Mouse (Mus musculus): ENCODE results near the gene Prm3. TPM values are rescaled to one million over a fixed set of nuclear protein-coding genes. Genes with fewer than 3 reads are reported as not detected.
A peak's percentile ranks its signal among the peaks of the same experiment; 100 is the strongest.

Gene Prm3
- polyA plus RNA-seq, 1 experiment, result not detected

- no peak for TF ChIP-seq CTCF (IDR thresholded peaks at IDR 0.05; ENCODE audit: borderline replicate concordance, extremely low read depth, insufficient read depth, insufficient read length)
- no peak for TF ChIP-seq POLR2A (IDR thresholded peaks at IDR 0.05; ENCODE audit: borderline replicate concordance, extremely low read depth, insufficient read depth, insufficient read length, poor library complexity, severe bottlenecking)
- DNase-seq (ENCODE audit: low read depth), result no peak
Observed at GRCm38 (mm10) chr16:10782377-10783151, 8.2 kb downstream of the Prm3 start.

- no peak for TF ChIP-seq CTCF (IDR thresholded peaks at IDR 0.05; ENCODE audit: borderline replicate concordance, extremely low read depth, insufficient read depth, insufficient read length)
- TF ChIP-seq POLR2A (IDR thresholded peaks at IDR 0.05; ENCODE audit: borderline replicate concordance, extremely low read depth, insufficient read depth, insufficient read length, poor library complexity, severe bottlenecking), result no peak
- DNase-seq (ENCODE audit: low read depth), result peak; percentile 26
Observed at GRCm38 (mm10) chr16:10781862-10782371, 8.8 kb downstream of the Prm3 start.

- DNase-seq (ENCODE audit: low read depth), result no peak
- TF ChIP-seq CTCF (IDR thresholded peaks at IDR 0.05; ENCODE audit: borderline replicate concordance, extremely low read depth, insufficient read depth, insufficient read length), result no peak
- TF ChIP-seq POLR2A (IDR thresholded peaks at IDR 0.05; ENCODE audit: borderline replicate concordance, extremely low read depth, insufficient read depth, insufficient read length, poor library complexity, severe bottlenecking), result no peak
Observed at GRCm38 (mm10) chr16:10780631-10781120, 10.0 kb downstream of the Prm3 start.

- DNase-seq (ENCODE audit: low read depth), result no peak
- no peak for TF ChIP-seq CTCF (IDR thresholded peaks at IDR 0.05; ENCODE audit: borderline replicate concordance, extremely low read depth, insufficient read depth, insufficient read length)
- TF ChIP-seq POLR2A (IDR thresholded peaks at IDR 0.05; ENCODE audit: borderline replicate concordance, extremely low read depth, insufficient read depth, insufficient read length, poor library complexity, severe bottlenecking), result no peak
Observed at GRCm38 (mm10) chr16:10777579-10778160, 13.0 kb downstream of the Prm3 start.

- TF ChIP-seq POLR2A (IDR thresholded peaks at IDR 0.05; ENCODE audit: borderline replicate concordance, extremely low read depth, insufficient read depth, insufficient read length, poor library complexity, severe bottlenecking), result no peak
- no peak for TF ChIP-seq CTCF (IDR thresholded peaks at IDR 0.05; ENCODE audit: borderline replicate concordance, extremely low read depth, insufficient read depth, insufficient read length)
- DNase-seq (ENCODE audit: low read depth), result no peak
Observed at GRCm38 (mm10) chr16:10776322-10776721, 14.4 kb downstream of the Prm3 start.

DNA sequence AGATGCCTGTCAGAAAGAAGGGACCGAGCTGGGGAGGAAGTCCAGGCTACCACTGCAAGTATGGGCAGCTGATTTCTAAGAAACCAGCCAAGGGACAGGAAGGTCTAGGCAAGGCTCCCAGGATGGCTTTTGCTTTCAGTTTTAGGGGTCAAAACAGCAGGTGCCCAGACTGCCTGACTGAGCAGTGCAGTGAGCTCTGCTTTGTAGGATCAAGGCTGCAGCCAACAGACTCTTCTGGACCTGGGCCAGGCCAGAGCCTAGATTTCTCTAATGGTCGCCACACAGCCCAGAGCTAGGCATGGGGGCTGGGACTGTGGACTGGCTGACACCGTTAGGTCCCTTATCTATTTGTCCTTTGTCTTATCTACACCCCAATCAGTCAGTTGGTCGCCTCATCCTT is 16.0 kb downstream of the Prm3 start:
- TF ChIP-seq CTCF (IDR thresholded peaks at IDR 0.05; ENCODE audit: borderline replicate concordance, extremely low read depth, insufficient read depth, insufficient read length), result no peak
- no peak for TF ChIP-seq POLR2A (IDR thresholded peaks at IDR 0.05; ENCODE audit: borderline replicate concordance, extremely low read depth, insufficient read depth, insufficient read length, poor library complexity, severe bottlenecking)
- DNase-seq (ENCODE audit: low read depth), result no peak

DNA sequence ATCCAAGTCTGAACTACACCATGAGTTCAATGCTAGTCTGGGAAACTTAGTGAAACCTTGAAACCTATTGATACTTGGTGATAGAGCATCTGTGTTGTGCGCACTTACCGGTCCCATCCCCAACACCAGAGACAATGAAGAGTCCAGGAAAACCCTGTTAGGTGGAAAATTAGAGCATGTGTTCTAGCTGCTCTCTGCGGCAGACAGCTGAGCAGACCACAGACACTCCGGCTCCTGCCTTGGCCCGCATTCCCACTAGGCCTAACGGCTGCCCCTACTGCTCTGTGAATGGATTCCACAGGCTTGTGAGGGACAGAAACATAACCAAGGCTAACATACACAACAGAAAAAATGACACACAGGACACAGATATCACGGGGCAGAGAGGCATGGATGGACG is 17.2 kb downstream of the Prm3 start:
- no peak for DNase-seq (ENCODE audit: low read depth)
- no peak for TF ChIP-seq POLR2A (IDR thresholded peaks at IDR 0.05; ENCODE audit: borderline replicate concordance, extremely low read depth, insufficient read depth, insufficient read length, poor library complexity, severe bottlenecking)
- TF ChIP-seq CTCF (IDR thresholded peaks at IDR 0.05; ENCODE audit: borderline replicate concordance, extremely low read depth, insufficient read depth, insufficient read length), result no peak

DNA sequence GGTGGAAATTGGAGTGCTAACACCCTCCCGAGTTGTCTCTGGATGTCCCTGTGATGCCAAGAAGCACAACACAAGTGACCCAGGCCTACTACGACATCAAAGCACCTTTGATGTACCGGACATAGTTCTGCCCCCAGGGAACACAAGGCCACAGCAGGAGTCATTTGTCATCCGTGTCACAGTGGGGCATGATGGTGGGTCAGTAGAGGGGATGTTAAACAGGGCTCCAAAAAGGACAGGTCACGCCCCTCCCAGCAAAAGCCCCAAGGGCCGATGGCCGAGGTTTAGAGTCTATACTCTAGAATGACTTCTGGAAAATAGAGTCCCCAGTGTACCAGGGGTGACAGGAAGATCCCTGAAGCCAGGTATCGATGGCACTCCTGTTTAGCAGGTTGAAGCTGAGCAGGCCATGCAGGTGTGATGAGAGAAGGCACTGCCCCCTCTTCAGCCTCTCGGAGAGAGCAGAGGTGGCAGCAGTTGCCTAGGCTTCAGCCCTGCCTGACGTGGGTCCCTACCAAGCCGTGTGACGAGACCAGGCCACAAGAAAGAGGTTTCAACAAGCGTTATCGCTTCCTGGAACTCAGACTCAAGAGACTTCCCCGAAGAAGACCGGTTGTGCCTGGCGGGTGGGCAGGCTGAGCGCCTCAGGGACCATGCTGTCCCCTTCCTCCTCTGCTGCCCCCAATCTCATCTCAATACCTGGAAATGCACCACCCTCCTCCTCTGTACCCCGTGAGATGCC is 18.8 kb downstream of the Prm3 start:
- DNase-seq (ENCODE audit: low read depth), result no peak
- TF ChIP-seq CTCF (IDR thresholded peaks at IDR 0.05; ENCODE audit: borderline replicate concordance, extremely low read depth, insufficient read depth, insufficient read length) (no peak), POLR2A (IDR thresholded peaks at IDR 0.05; ENCODE audit: borderline replicate concordance, extremely low read depth, insufficient read depth, insufficient read length, poor library complexity, severe bottlenecking) (no peak)

DNA sequence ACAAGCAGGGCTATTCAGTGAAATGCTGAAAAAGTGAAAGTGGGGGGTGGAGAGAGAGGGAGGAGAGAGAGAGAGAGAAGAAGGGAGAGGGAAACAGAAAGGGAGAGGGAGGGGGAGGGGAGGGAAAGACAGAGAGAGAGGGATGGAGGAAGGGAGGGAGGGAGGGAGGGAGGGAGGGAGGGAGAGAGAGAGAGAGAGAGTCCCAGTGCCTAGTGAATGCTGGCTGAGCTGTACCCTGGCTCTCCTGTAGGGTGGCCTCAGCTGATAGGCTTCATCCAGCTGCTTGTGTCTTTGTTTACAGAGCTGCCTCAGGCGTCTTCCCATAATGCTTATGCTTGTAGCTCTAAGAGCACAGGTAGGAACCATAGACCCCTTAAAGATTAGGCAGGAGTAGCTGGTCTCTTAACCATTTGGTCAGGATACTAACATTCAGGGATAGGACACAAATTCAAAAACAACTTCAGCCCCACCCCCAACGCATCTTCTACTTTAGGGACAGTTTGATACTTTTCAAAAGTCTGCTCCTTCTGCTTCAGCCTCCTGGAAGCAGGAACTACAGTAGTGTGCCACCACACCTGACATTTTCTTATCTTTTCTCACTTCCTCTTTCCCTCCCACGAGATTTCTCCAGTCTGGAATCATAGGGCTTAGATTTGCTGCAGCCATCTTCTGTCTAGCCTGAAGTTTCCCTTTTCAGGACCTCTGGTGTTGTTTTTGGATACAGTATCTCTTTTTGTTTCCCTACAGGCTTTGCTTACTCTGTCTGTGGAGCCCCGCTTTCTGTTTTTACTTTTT is 20.0 kb downstream of the Prm3 start:
- TF ChIP-seq POLR2A (IDR thresholded peaks at IDR 0.05; ENCODE audit: borderline replicate concordance, extremely low read depth, insufficient read depth, insufficient read length, poor library complexity, severe bottlenecking) (no peak), CTCF (IDR thresholded peaks at IDR 0.05; ENCODE audit: borderline replicate concordance, extremely low read depth, insufficient read depth, insufficient read length) (peak; percentile 9; the same call in 1 of the 2 replicates)
- no peak for DNase-seq (ENCODE audit: low read depth)

DNA sequence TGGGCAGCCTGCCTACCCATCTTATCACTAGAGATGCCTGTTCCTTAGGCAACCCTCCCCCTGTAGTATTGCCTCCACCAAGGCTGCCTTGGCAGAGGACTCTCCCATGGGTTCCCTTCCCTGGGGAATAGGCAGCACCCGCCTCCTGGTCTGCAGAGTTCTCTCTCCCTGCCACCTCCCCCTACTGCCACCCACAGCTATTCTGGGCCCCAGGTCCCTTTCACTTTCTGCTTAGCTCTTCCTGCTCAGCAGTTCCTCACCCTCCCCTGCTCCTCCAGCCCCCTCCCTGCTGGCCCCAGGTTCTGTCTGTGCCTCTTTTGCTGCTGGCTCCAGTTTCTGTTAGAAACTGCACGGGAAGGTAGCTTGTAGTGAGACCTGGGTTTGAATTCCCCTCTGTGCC is 21.1 kb downstream of the Prm3 start:
- no peak for TF ChIP-seq POLR2A (IDR thresholded peaks at IDR 0.05; ENCODE audit: borderline replicate concordance, extremely low read depth, insufficient read depth, insufficient read length, poor library complexity, severe bottlenecking)
- no peak for DNase-seq (ENCODE audit: low read depth)

Measured in brain, embryonic 14.5 days (tissue).